Mouse (Mus musculus) liver, adult 2 months (tissue): ENCODE data around the gene Kdm5b. TPM values are rescaled to one million over a fixed set of nuclear protein-coding genes. Genes with fewer than 3 reads are reported as not detected.

Experiments used
- DNase-seq: peaks from one replicate; pipeline ENCODE4 v3.0.0-alpha.2; 2011; ENCODE audit warnings: low read depth, low spot score; ENCODE audit errors: extremely low read depth
- H3K27ac ChIP-seq: fragments of 200-500 bp; replicated peaks from 2 replicates; pipeline ENCODE4 v1.5.1; 2012; ENCODE audit warnings: low read depth, mild to moderate bottlenecking, control low read depth, inconsistent platforms, low read length; ENCODE audit not compliant: insufficient read depth
- H3K27me3 ChIP-seq: fragments of 200-500 bp; 2 replicates; pipeline ENCODE4 v1.6.1; 2012; ENCODE audit warnings: mild to moderate bottlenecking, moderate library complexity, low read length, inconsistent platforms; ENCODE audit not compliant: control insufficient read depth, insufficient read depth
- H3K36me3 ChIP-seq: fragments of 200-500 bp; 2 replicates; pipeline ENCODE4 v1.6.1; 2012; ENCODE audit warnings: low read length, inconsistent platforms; ENCODE audit not compliant: control insufficient read depth, insufficient read depth
- H3K4me1 ChIP-seq: fragments of 200-500 bp; 2 replicates; pipeline ENCODE4 v1.6.1; 2011; ENCODE audit warnings: low read length; ENCODE audit not compliant: control insufficient read depth, insufficient read depth
- H3K4me3 ChIP-seq: fragments of 200-500 bp; 2 replicates; pipeline ENCODE4 v1.5.1; 2011; ENCODE audit warnings: low read depth, mild to moderate bottlenecking, control low read depth, low read length, moderate library complexity; ENCODE audit not compliant: insufficient read depth
- H3K79me2 ChIP-seq: fragments of 200-500 bp; 2 replicates; pipeline ENCODE4 v1.6.1; 2012; ENCODE audit warnings: inconsistent platforms, mild to moderate bottlenecking, low read length, moderate library complexity; ENCODE audit not compliant: control insufficient read depth, insufficient read depth
- H3K9ac ChIP-seq: fragments of 200-500 bp; 2 replicates; pipeline ENCODE4 v1.6.1; 2012; ENCODE audit warnings: low read depth, mild to moderate bottlenecking, control low read depth, inconsistent platforms, low read length
- CTCF ChIP-seq: fragments of 200-500 bp; IDR thresholded peaks from 2 replicates; pipeline ENCODE4 v1.5.1; 2011; ENCODE audit warnings: low read depth, low read length, control low read depth
- POLR2A ChIP-seq: fragments of 200-500 bp; IDR thresholded peaks from 2 replicates; pipeline ENCODE4 v1.6.1; 2011; ENCODE audit warnings: low read length, control low read depth; ENCODE audit not compliant: insufficient read depth; ENCODE audit errors: extremely low read depth
- WGBS: fragments of 180-500 bp; shearing (Covaris S2); methylation state at CpG from one replicate; pipeline ENCODE4 v1.1.7; 2018; 5-methylcytosine and 5-hydroxymethylcytosine counted together
- polyA plus RNA-seq: library from polyadenylated mRNA; depleted of rRNA; stranded (reverse); fragments of >200 nt; gene quantifications from 2 replicates; pipeline ENCODE4 v1.2.3, GENCODE M21; 2012; rRNA removed
- total RNA-seq: library from RNA; depleted of rRNA; stranded (reverse); fragments of >200 nt; gene quantifications from 2 replicates; pipeline ENCODE4 v1.2.3, GENCODE M21; 2014; rRNA removed

The Kdm5b gene
- total and polyA plus RNA-seq, 2 experiments: 6.8 to 9.2 TPM

- H3K27me3 ChIP-seq: no peaks in the 10 kb centered on the region
- WGBS: 10% methylated on average over 1 of the region's 1 CpGs
- H3K4me3 ChIP-seq: no peak overlapping the region
- peak; percentile 12 for DNase-seq
- no peaks in the 10 kb centered on the region for H3K79me2 ChIP-seq
- H3K36me3 ChIP-seq: no peaks in the 10 kb centered on the region
- H3K27ac ChIP-seq: no peak overlapping the region
- TF ChIP-seq POLR2A: no peak
- peak; percentile 69 for TF ChIP-seq CTCF
- H3K4me1 ChIP-seq: no peaks in the 10 kb centered on the region
- no peak overlapping the region for H3K9ac ChIP-seq
Measured at GRCm38 (mm10) chr1:134674312-134674711, 114.3 kb downstream of the Kdm5b start.

- DNase-seq: peak; percentile 36
- Histone ChIP-seq H3K9ac (no peak overlapping the region), H3K27ac (no peak overlapping the region), H3K4me1 (no peaks in the 10 kb centered on the region), H3K27me3 (0 out of 2 replicates have a peak, but pooled peaks cover 2% of the 10 kb centered on the region), H3K4me3 (no peak overlapping the region), H3K79me2 (no peaks in the 10 kb centered on the region), H3K36me3 (no peaks in the 10 kb centered on the region)
- TF ChIP-seq CTCF (no peak), POLR2A (no peak)
- 64% methylated on average over 4 of the region's 4 CpGs for WGBS
Measured at GRCm38 (mm10) chr1:134679445-134679844, 119.5 kb downstream of the Kdm5b start.

- WGBS: 26% methylated on average over 6 of the region's 6 CpGs
- H3K4me3 ChIP-seq: no peak overlapping the region
- H3K27ac ChIP-seq: no peak overlapping the region
- H3K36me3 ChIP-seq: no peaks in the 10 kb centered on the region
- no peak for DNase-seq
- 0 out of 2 replicates have a peak, but pooled peaks cover 2% of the 10 kb centered on the region for H3K27me3 ChIP-seq
- no peaks in the 10 kb centered on the region for H3K4me1 ChIP-seq
- no peaks in the 10 kb centered on the region for H3K79me2 ChIP-seq
- H3K9ac ChIP-seq: no peak overlapping the region
- TF ChIP-seq CTCF (no peak), POLR2A (no peak)
Measured at GRCm38 (mm10) chr1:134680617-134681016, 120.6 kb downstream of the Kdm5b start.

GRCm38 (mm10) chr1:134682460-134682859 is 122.5 kb downstream of the Kdm5b start:
- TF ChIP-seq POLR2A (no peak), CTCF (no peak)
- 58% methylated on average over 9 of the region's 9 CpGs for WGBS

More at GRCm38 (mm10) chr1:134682460-134682859, 122.5 kb downstream of the Kdm5b start:
- no peaks in the 10 kb centered on the region for H3K4me1 ChIP-seq
- no peak overlapping the region for H3K9ac ChIP-seq
- H3K36me3 ChIP-seq: no peaks in the 10 kb centered on the region
- no peaks in the 10 kb centered on the region for H3K79me2 ChIP-seq
- no peak for DNase-seq
- H3K4me3 ChIP-seq: no peak overlapping the region
- H3K27ac ChIP-seq: no peak overlapping the region
- H3K27me3 ChIP-seq: 0 out of 2 replicates have a peak, but pooled peaks cover 2% of the 10 kb centered on the region

Other genes with a start within 250 kb of the Kdm5b start
- gene Ppfia4, start 227.2 kb upstream of the Kdm5b start, total RNA-seq: 0.46 and 0.67 TPM in 2 replicates
- 0.78 and 1.4 TPM in 2 replicates for gene Ppfia4, start 227.2 kb upstream of the Kdm5b start, polyA plus RNA-seq
- gene Tmem183a, start 198.2 kb upstream of the Kdm5b start, total RNA-seq: 152 and 153 TPM in 2 replicates
- gene Tmem183a, start 198.2 kb upstream of the Kdm5b start, polyA plus RNA-seq: 130 and 152 TPM in 2 replicates
- gene 4933406M09Rik, start 174.2 kb upstream of the Kdm5b start, total RNA-seq: not detected in 2 replicates
- gene 4933406M09Rik, start 174.2 kb upstream of the Kdm5b start, polyA plus RNA-seq: not detected in 2 replicates
- 4.5 and 4.7 TPM in 2 replicates for gene Cyb5r1, start 154.6 kb upstream of the Kdm5b start, total RNA-seq
- 8.3 and 16.3 TPM in 2 replicates for gene Cyb5r1, start 154.6 kb upstream of the Kdm5b start, polyA plus RNA-seq
- gene Adipor1, start 144.8 kb upstream of the Kdm5b start, total RNA-seq: 71.5 and 81.2 TPM in 2 replicates
- gene Adipor1, start 144.8 kb upstream of the Kdm5b start, polyA plus RNA-seq: 92.7 and 105 TPM in 2 replicates
- 8.8 and 9.9 TPM in 2 replicates for gene Klhl12, start 104.6 kb upstream of the Kdm5b start, total RNA-seq
- 4.5 and 5.1 TPM in 2 replicates for gene Klhl12, start 104.6 kb upstream of the Kdm5b start, polyA plus RNA-seq
- 5.9 and 6.9 TPM in 2 replicates for gene Rabif, start 65.5 kb upstream of the Kdm5b start, total RNA-seq
- 9.8 and 10.6 TPM in 2 replicates for gene Rabif, start 65.5 kb upstream of the Kdm5b start, polyA plus RNA-seq
- gene Mgat4e, start 10.5 kb upstream of the Kdm5b start, total RNA-seq: not detected in 2 replicates
- gene Mgat4e, start 10.5 kb upstream of the Kdm5b start, polyA plus RNA-seq: not detected in 2 replicates
- not detected in 2 replicates for gene Syt2, start 86.5 kb downstream of the Kdm5b start, total RNA-seq
- gene Syt2, start 86.5 kb downstream of the Kdm5b start, polyA plus RNA-seq: not detected in 2 replicates